Mouse (Mus musculus) left cerebral cortex, postnatal 14 days (tissue): ENCODE results near the gene Crygb. TPM values are rescaled to one million over a fixed set of nuclear protein-coding genes. Genes with fewer than 3 reads are reported as not detected.

Experiments
- DNase-seq, 2 experiments: peaks; one replicate each; pipeline ENCODE4 v3.0.0; 2021 to 2022; ENCODE audit warnings: low spot score in 2 of 2, mixed read lengths in 1 of 2
- intact Hi-C: fragments of 180-260 bp; cut with DNase I; formaldehyde crosslinking; loops from one replicate; pipeline ENCODE4 v1.15.1; 2025
- long read RNA-seq, 2 experiments: library from polyadenylated mRNA; stranded (forward); transcript quantifications; one replicate each; pipeline ENCODE4 v2.0.0; 2021
- total RNA-seq, 2 experiments: library from RNA; stranded (reverse); gene quantifications; 2 replicates each; pipeline ENCODE4 v1.2.3; 2021

The Crygb gene
- total RNA-seq = not detected
- long read RNA-seq, experiment 1 = 0 reads
- long read RNA-seq, experiment 2 = 0 reads

DNA sequence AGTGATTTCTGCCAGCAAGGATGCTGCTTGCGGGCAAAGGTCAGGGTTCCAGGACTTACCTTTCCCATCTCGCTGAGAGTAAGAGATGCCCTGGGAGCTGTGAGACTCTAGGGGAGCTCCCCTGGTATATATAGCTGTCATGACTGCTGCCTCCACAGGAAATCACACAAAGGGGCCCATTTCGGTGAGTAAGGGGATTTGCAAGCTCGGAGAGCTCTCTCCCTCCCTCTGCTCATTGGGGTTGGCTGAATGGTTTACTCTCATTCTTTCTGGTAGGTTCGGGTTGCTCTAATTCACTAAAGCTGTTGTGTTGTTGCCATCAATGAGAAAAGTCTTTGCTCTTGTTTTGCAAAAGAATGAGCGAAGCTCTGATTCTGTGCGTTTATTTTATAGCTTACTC lies at the start of gene Crygb:
Gene Crygb (minus strand): TSS at position 101 of the 400 bp plus-strand sequence.
- no peak for DNase-seq
- intact Hi-C loops = no loop called here

DNA sequence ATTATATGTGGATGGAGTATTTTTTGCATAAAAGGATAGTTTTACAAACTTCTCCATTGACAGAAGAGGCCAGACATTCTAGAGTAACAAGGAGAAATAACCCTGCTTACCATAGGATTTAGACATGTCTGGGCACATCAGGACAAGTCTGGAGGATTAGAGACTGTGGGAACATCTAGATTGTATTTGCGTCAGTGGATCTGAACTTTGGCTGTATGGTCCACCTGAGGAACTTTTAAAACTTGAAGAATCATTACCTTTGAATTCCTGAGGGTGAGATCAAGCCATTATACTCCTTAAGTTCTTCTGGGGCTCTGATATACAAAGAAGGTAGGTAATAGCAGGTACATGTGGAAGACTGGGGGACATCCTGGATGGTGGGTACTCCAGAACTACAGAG lies 49.6 kb upstream of the Crygb start:
- intact Hi-C loops = no loop called here
- DNase-seq = no peak

DNA sequence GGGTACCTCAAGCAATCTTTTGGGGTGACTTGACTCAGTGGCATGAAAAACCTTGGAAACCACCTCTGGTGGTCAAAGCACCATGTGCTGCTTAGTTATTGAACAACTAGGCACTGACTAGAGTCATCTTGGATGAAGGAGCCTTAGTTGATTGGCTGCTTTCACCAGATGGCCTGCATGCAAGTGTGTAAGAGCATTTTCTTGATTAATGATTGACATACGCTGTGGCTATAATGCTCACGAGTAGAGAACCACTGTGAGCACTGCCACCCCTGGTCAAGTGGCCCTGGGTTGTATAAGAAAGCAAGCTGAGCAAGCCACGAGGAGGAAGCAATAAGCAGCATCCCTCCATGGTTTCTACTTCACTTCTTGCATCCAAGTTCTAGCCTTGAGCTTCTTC lies 48.1 kb upstream of the Crygb start:
- no peak for DNase-seq
- intact Hi-C loops = no loop called here

DNA sequence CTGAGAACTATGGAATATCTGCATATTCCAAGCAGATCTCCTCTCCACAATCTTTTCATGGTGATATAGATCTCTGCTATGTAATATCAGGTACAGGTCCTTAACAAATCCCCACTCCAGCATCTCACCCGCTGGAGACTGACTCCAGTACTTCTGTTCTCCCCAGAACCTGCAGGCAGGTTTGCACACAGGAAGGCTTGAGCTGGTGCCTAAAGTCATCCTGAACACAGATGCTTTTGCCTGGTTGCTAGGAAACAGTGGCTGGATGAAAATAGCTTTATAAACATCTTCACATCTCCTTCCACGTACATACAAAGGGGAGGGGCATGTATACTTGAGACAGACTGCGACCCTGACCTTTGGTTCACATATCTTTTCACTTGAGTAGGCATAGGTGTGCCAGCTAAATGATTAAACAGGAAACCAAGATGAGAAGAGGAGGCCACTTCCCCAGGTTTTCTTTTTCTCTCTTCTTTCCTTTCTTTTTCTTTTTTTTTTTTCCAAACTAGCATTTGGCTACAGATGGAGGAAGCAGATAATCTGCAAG lies 47.6 kb upstream of the Crygb start:
- peak; percentile 12 to 42 for DNase-seq
- intact Hi-C loops = no loop called here

DNA sequence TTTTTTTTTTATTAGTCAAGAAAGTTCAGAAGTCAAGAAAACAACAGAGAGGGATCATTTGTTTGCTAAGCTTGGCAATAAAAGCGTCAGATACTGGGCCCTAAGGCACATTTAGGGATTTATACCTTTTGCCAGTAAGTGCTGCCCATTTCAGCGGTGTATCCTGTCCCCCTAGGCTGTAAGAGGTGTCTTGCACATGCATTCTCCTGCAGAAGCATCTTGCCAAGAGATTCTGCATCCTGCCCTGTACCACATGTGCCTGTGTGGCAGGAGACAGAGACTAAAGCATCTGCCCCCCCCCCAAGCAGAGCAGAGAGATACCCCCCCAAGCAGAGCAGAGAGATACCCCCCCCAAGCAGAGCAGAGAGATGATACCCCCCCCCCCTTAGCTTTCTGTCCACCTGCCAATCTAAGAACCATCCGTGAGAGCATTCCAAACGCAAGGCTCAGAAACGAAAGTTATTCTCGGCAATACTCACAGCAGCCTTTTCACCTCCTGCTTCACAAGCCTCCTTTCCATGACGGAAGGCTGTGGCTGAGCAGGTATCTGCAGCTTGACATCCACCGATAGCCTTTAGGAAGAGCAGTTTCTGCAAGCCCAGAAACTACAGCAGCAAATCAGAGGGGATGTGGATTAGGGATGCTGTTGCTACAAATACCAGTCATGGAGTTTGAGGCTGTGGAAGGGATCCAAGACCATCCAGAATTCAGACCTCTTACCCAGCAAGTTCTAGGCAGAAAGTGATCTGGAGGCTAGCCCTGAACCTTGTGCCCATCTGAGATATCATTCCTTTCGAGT lies 40.7 kb upstream of the Crygb start, which contains the start of gene D630023F18Rik:
Gene D630023F18Rik (minus strand): TSS at position 641 of the 799 bp plus-strand sequence.
- intact Hi-C loops = no loop called here
- DNase-seq = peak; percentile 32 to 35

DNA sequence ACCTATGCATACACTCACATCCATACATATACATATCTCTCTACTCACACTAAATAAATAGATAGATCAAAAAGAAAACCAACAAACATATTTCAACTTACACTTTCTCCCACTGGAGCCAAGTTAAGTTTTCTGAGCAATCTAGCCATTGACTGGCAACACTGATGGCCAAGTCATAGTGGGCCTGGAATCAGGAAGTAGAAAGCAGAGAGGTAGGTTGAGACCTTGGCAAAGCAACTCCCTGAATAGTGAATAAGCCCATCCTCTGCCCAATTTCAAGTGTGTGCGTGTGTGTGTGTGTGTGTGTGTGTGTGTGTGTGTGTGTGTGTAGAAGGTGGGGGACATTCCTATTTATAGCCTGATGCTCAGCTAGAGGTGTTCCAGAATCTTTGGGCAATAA lies 37.4 kb upstream of the Crygb start, which contains the start of gene Gm28845:
Gene Gm28845 (minus strand): TSS at position 121 of the 400 bp plus-strand sequence.
- intact Hi-C loops = no loop called here
- no peak for DNase-seq

DNA sequence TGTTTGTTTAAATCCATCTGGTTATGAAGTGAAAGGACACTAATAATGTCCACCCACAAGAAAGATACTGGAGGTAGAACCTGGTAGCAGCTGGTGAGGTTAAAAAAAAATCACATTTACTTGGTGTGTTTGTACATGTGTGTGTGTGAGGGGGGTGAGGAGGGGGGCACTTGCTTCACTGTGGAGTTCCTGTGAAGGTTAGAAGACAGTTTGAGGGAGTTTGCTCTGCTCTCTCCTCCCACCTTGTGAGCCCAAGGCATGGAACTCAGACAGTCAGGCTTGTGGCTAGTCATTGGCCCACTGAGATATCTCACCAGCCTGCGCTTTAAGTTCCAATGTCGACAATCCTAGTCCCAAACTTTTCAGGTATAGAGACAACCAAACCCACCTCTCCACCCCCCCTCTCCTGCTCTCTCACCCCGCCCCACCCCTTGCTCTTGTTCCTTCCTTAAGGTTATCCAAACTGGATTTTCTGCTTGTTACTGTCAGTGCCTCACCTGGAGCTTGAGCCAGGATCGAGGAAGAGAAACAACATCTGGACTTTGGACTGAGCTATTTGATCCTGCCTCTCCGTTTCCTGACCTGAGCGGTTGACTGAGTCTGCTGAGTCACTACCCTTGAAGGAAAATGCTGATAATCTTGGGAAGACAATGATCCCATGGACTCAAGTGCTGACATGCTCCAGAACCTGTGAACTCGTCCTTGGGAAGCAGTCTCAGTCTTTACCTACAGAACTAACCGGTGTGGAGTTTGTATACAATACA lies 36.2 kb upstream of the Crygb start:
- DNase-seq = no peak
- intact Hi-C loops = no loop called here

DNA sequence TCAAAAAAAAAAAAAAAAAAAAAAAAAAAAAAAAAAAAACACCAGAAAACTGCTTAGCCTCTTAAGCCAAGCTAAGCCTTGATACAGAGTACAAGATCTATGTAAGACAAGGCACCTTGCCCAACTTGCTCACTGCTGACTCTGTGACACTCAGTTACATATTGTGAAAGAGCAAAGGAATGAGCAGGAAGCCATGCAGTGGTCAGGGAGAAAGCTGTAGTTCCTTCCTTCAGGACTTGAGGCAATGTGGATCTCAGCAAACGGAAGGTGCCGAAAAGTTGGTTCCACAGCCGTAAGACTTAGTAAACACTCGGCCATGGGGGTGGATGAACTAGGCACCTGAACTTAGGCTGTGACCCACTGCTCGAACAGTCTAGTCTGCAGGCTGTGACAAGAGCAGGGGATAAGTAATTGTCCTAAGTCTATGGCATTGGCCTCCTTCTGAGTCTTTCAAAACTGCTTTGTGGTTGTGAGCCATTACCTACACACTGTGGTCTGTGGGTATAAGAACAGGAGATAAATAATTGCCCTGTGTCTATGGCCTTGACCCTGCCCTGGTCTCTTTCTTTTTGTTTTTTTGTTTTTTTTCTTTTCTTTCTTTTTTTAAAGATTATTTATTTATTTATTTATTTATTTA lies 31.6 kb upstream of the Crygb start:
- no peak for DNase-seq
- intact Hi-C loops = loop anchor here (5.0 kb wide), 1 partner anchor 49 kb away; no protein-coding TSS in a partner anchor

DNA sequence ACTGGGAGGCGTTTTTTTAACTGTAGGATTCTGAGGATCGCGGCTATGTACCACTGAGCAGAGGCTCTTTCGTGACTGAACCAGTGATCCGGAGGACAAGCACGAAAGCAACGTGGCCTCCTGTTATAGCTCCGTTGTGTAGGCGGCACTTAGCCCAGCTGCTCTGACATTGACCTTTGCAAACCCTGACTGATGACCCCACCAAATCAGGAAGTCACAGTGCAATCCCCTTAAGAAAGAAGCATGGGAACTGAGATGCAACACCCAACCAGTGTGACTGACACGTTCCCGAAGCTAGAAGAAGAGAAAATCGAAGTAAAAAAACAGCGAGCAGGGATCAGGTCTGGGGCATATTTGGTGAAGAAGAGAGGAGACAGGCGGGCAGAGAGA lies 30.7 kb upstream of the Crygb start:
- DNase-seq = no peak
- intact Hi-C loops = loop anchor here (1.0 to 5.0 kb wide), 2 partner anchors 49 to 64 kb away; no protein-coding TSS in a partner anchor

DNA sequence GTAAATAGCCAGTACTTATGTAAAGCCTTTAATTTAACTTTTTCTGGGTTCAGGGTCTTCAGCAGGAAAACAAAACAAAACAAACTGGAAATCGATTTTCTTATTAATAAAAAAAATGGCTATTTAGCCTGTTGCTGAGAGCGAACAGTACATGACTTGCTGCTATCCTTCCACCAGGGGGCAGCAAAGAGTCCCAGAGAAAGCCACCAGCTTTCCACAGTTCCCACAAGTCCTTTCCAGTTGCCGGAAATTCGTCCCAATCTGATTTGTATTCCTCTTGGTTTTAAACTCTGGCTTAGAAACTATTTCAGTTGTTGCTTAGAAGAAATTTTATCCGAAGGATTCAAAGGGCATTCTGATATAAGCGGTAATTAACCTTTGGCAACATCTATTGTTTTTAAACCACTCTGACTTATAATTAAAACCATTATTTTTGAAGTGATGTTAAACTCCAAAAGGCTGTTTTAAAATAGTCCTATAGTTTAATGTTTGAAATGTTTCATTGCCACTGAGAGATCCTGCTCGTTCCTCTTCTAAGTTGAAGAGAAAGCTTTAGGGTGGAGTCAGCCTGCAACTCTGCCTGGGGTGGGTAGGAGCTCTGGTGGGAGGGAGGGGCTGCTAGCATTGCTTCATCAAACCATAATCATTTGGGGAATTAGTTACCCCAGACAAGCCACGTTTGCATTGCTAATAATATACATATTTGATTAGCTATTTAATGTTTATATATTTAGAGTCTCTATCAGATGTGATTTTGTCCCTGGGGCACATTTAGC lies 30.1 kb upstream of the Crygb start:
- peak; percentile 80 to 82 for DNase-seq
- intact Hi-C loops = loop anchor here (1.0 to 5.0 kb wide), 2 partner anchors 50 to 65 kb away; no protein-coding TSS in a partner anchor

DNA sequence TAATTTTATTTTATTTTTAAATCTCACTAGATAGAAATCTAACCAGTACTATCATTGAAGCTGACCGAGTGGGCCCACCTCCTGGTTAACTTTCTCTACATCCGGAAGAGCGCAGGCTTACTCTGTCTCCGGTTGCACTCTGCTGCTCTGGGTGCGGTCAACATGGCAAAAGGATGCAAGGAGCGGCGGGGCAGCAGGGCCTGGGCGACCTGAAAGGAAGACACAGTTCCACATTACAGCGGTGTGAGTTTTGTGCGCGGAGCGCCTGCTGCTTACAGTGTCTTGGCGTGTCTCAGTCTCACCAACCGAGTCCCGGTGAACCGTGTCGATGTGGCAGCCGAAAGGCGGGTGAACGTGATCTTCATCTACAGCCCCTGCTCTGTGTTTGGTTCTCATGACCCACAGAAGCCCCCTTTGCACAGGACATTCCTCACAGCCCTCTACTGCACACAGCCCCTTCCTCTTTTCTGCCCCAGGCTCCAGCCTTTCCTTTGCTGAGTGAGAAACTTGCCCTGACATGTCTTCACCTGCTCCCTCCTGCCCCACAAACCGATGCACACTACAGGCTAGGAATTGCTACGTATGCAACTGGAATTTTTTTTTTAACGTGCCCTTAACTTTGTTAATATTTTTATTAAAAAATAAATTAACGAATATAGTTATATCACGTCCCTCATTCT lies 27.8 kb upstream of the Crygb start:
- no peak for DNase-seq
- intact Hi-C loops = loop anchor here (5.0 kb wide), 1 partner anchor 52 kb away; no protein-coding TSS in a partner anchor

DNA sequence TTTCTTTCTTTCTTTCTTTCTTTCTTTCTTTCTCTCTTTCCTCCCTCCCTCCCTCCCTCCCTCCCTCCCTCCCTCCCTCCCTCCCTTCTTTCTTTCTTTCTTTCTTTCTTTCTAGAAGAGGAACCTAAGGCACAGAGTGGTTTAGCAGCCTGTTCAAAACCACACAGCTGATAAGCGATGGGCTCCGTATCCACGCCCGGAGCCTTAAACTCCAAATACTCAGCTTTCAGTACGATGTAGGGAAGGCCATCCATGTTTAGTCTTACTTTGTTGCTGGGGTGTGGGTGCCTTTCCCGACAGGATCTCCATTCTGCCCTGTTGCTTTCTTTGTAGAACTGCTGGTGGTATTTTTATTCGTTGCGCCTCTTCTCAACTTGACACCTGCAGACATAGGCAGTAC lies 27.1 kb upstream of the Crygb start:
- intact Hi-C loops = no loop called here
- no peak for DNase-seq

DNA sequence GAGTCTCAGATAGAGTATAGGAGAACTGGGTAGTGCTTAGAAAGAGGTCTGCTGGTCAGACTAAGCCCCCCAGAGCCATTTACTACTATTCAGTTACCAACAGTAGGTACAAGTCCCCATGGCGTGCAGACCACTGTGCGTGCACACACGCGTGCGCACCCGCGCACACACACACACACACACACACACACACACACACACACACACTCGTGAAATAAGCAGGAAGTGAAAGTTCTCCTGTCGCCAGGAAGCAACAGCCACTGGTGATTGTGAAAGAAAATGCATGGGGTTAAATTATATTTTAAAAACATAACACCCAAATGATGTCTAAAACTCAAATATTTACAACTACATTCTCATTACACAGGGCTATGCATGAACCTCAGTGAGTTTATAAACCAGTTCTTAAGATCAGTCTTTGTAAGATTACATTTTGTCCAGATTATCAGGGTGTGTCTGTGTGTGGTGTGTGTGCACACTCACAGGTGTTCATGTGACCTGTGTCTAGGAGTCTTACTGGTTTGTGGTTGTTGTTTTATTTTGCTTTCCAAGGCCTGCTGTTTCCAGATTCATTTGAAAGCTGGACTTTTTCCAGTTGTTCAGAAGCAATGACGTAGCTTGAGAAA lies 25.7 kb upstream of the Crygb start:
- intact Hi-C loops = no loop called here

DNA sequence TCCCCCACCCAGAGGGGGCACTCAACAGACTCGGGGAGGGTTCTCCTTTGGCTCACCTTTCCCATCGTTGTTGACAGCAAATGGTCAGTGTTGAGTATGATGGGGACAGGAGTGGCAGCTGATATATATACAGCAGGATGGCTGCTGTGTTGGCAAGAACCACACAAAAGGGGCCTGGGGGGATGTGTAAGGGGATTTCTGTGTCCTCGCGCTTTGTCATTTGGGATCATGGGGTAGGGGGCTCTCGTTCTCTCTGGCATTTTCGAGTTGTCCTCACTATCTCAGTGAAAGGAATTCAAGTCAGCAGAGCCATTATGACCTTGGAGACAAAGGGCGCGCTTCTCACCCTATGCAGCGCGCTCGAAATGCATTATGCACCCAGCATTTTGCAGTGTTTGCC lies 21.2 kb upstream of the Crygb start, which contains the start of gene Cryga:
Gene Cryga (minus strand): TSS at position 101 of the 400 bp plus-strand sequence.
- no peak for DNase-seq
- intact Hi-C loops = no loop called here

More for the DNA sequence above, 25.7 kb upstream of the Crygb start:
- no peak for DNase-seq

DNA sequence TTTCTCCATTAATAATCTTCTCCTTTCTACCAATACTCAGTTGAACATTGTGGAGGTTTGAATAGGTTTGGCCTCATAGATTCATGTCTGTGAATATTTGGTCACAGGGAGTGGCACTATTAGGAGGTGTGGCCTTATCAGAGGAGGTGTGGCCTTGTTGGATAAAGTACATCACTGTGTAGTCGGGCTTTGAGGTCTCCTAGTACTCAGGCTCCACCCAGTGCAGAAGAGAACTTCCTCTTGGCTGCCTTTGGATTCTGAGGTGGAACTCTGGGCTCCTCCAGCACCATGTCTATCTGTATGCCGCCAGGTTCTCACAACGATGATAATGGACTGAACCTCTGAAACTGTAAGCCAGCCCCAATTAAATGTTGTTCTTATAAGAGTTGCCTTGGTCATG lies 14.9 kb upstream of the Crygb start:
- intact Hi-C loops = no loop called here
- DNase-seq = no peak

DNA sequence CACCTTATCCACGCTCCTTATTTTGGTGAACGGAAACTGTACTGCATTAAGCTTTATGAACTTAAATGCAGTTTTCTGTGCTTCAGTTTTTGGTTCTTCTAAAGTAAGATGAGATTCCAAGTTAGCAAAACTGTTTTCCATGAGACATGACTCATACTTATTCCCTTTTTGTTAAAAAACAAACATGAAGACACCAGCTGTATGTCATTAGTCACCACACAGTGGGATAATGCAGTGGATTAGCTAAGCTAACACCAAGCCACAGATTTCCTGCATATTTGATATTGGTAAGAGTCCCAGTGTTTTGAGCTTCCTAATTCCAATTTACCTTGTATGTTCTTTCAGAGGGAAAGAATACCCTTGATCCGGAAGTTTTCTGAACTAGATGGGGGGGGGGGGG lies 9.5 kb upstream of the Crygb start:
- no peak for DNase-seq
- intact Hi-C loops = no loop called here

DNA sequence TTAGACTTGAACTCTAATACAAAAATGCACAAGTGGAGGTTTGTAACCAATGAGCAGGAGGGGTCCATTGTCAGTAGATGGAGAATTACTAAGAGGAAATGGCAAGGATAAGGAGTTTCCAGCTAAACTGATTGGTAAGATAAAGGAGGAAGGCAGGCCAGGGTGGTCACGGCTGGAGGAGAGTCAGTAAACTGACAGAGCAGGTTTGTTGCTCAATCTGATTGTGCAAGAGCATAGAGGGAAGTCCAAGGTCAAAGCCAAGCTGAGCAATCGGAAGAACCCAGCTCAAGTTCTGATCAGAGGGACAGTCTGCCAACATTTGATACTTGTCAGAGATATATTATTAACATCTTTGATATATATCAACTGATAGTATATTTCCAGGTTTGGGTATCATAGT lies 8.3 kb upstream of the Crygb start:
- intact Hi-C loops = no loop called here
- DNase-seq = no peak
